Mouse (Mus musculus) thymus, postnatal 36 days (tissue): ENCODE results near the gene Fam168a.

Experiments
- DNase-seq, 2 experiments: peaks; one replicate each; pipeline ENCODE4 v3.0.0; 2022; ENCODE audit warnings: mixed read lengths in 2 of 2

Gene Fam168a

DNA sequence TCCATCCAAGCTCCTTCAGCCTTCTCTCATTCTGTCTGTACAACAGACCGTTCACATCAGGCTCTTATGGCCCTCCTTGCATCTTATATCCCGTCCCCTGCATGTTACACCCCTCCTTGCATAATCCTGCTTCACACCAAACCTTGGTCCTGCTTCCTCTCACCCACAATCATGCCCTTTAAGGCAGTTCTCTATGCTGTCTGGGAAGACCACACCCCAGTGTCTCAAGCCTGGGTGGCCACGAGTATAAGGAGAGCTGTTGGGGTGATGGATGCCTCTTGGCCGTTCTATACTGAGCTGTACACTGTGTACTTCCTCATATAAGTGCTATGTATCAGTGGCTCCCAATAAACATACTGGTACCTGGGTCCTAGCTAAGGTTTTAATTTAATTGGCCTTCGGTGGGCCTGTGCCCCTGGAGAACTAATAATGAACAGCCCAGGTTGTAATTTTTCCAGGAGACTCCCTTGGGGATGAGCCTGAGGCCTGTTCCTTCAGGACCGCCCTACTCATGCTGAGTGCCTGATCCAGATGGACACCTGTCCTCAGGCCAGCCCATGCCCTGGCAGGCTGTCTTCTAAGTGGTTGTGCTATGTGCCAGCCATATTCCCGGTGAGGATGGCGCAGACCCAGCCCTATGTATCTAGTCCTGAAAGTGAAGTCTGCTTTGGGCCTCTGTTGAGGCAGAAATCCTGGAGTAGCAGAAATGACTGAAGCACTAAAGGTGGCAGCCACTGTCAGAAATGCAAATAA, 163.6 kb downstream of the Fam168a start:
- no peak for DNase-seq

DNA sequence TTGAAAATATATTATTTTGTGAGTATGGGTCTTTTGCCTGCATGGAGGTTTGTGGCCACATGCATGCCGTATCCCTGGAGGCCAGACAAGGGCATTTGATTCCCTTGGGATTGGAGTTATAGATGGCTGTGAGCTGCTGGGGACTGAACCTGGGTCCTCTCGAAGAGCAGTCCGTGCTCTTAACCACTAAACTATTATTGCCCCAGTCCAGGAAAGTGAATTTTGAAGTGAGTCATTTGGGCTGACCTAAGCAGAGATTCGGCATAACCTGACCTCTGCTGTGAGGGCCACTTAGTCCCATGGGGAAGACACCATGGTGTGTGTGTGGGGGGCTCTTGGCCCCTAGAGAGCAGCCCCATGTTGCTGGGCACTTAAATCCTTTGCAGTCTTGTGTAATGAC, 164.9 kb downstream of the Fam168a start:
- no peak for DNase-seq

- no peak for DNase-seq
Measured at GRCm38 (mm10) chr7:100871892-100872291, 165.5 kb downstream of the Fam168a start.

GRCm38 (mm10) chr7:100873197-100873596, 166.8 kb downstream of the Fam168a start:
- DNase-seq: no peak

- no peak for DNase-seq
Measured at GRCm38 (mm10) chr7:100875822-100876221, 169.4 kb downstream of the Fam168a start.

DNA sequence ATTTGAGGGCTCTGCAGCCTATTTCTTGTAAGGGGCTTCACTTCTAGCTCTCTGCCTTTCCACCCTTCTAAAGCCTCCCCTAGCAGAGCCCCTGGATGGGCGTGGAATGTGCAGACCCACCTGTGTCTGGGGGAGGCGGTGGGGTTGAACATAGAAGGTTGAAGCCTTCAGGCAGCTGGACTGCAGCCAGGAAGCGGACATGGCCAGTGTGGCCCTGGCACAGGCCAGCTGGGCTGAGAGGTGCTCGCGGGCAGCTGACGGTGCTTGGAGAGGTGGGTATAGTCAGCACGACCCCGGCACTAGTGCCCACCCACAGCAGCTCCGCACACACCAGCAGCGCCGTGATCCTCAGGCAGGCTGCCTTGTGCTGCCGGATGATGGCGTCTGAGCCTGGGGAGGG, 169.9 kb downstream of the Fam168a start:
- DNase-seq: no peak

DNA sequence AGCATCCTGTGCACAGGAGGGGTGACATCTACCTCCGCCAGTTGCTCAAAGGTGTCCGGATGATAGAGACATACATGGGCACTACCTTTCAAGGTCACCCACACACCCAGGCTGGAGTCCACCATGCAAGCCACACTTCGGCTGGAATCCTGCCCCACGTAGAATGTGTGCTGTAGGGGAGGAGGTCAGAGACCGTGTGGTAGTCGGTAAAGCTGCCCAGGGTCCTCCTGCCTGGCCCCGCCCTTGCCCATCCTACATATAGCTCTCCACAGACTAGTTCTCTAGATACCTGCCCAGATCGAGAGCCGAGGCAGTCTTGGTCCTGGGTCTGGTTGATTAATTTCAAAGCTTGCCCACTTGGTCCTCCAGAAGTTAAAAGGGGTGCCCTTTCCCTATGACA, 170.3 kb downstream of the Fam168a start:
- no peak for DNase-seq

DNA sequence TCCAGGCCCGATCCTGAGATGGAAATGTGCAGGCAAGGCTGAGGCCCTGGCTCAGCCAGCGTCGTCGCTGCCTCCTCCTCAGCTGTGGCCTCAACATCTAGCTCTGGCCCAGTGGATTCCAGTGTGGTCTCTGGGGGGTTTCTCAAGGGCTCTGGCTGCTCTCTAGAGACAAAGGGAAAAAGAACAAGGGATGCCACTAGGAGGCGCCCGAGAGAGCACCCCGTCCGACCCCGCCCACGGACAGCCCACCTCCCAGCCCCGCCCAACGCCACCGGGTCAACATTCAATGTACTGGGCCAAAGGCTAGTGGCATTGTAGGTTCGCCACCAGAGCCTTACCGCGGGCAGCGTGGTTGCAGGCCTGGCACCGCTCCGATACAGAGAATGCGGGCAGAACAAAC, 173.2 kb downstream of the Fam168a start:
- peak; percentile 72 to 78 for DNase-seq

DNA sequence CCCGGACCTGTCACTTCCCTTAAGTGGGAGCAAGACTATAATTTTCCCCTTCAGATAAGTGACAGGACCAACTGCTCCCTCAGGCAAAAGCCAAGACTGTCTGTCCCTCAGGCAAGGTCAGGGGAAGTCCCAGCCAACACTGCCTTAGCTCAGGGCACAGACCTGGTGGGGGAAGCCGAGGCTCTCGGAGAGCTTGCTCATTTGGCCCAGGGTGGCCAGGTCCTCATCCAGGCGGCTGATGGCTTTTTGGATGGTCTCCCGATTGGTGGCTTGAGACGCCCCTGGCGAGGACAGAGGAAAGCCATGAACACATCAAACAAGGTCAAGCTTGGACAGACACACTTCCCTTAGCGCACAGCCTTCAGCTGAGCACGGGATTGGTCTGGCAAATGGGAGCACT, 175.1 kb downstream of the Fam168a start:
- DNase-seq: no peak

GRCm38 (mm10) chr7:100881950-100882349, 175.5 kb downstream of the Fam168a start:
- no peak for DNase-seq

- DNase-seq: no peak
Measured at GRCm38 (mm10) chr7:100884460-100884859, 178.0 kb downstream of the Fam168a start.

- peak; percentile 36 to 64 for DNase-seq
Measured at GRCm38 (mm10) chr7:100886535-100886934, 180.1 kb downstream of the Fam168a start.
